Mouse (Mus musculus): ENCODE data around the gene Glis3.

GRCm38 (mm10) chr19:28273946-28274345, 405.9 kb downstream of the Glis3 start:
- no peak for TF ChIP-seq USF1 (IDR thresholded peaks at IDR 0.05; ENCODE audit: low read depth, low read length)
- TF ChIP-seq CHD1 (IDR thresholded peaks at IDR 0.05; ENCODE audit: low read depth, low read length) = no peak
- no peak for TF ChIP-seq CHD2 (IDR thresholded peaks at IDR 0.05; ENCODE audit: low read length)
- TF ChIP-seq ETS1 (IDR thresholded peaks at IDR 0.05; ENCODE audit: low read depth, low read length) = no peak
- TF ChIP-seq MYB (IDR thresholded peaks at IDR 0.05; ENCODE audit: low read depth, low read length) = no peak
- no peak for TF ChIP-seq CTCF (IDR thresholded peaks at IDR 0.05 in 2 of 3, conservative IDR thresholded peaks at IDR 0.05 in 1 of 3; ENCODE audit: control insufficient read depth in 1 of 3, insufficient read depth in 1 of 3, low read depth in 2 of 3, low read length in 3 of 3, poor library complexity in 1 of 3, severe bottlenecking in 1 of 3)
- TF ChIP-seq HCFC1 (IDR thresholded peaks at IDR 0.05; ENCODE audit: low read depth, low read length) = no peak
- no peak for TF ChIP-seq ZKSCAN1 (IDR thresholded peaks at IDR 0.05; ENCODE audit: low read depth, low read length)
- TF ChIP-seq USF2 (IDR thresholded peaks at IDR 0.05; ENCODE audit: borderline replicate concordance in 1 of 2, insufficient read depth in 1 of 2, low read depth in 1 of 2, low read length in 2 of 2) = no peak
- TF ChIP-seq POLR2A (IDR thresholded peaks at IDR 0.05; ENCODE audit: control insufficient read depth in 1 of 2, insufficient read depth in 1 of 2, low read depth in 1 of 2, low read length in 2 of 2, poor library complexity in 1 of 2) = no peak

Measured in MEL (cell line).